In genomic region chr17:84126168-84126567, GRCm38 (mm10) we compare ENCODE assay signal across 9 mouse cellular contexts.
DNase-seq lines count a peak whose midpoint lies in the region; ATAC-seq and TF ChIP-seq lines count a peak whose summit lies in the region.
"Had no signal": no experiment of that assay in that cellular context is flagged by ENCODE, and none has a peak within 500 bp of the region (broad histone marks: within the 10 kb centered on the region; RNA-seq: fewer than 3 reads in every experiment).

No protein-coding gene starts in this region.

- 61% methylated on average over 5 of the region's 5 CpGs for WGBS in embryonic facial prominence, embryonic 15.5 days
- 26% methylated on average over 5 of the region's 5 CpGs for WGBS in lung, postnatal 0 days

- H3K27me3 ChIP-seq in embryonic facial prominence, embryonic 15.5 days, result no peaks in the 10 kb centered on the region
- no peaks in the 10 kb centered on the region for H3K27me3 ChIP-seq in lung, postnatal 0 days (replicated peaks; ENCODE audit: insufficient read depth, low read length)
- H3K27me3 ChIP-seq: limb, embryonic 13.5 days had no signal

- peak; percentile 45 for DNase-seq in thymus, postnatal 14 days
- DNase-seq in thymus, postnatal 4 days, result no peak
- peak; percentile 70 for DNase-seq in lung, postnatal 0 days (ENCODE audit: low spot score)
- no peak for DNase-seq in frontal cortex, postnatal 14 days (ENCODE audit: low spot score in 2 of 2)
- no peak for DNase-seq in yolk sac, embryonic 10.5 days (ENCODE audit: low spot score)
- no peak for DNase-seq in adrenal gland, postnatal 10 days
- DNase-seq: right cerebral cortex, postnatal 14 days had no signal

- H3K4me2 ChIP-seq in embryonic facial prominence, embryonic 15.5 days (replicated peaks), result no peak overlapping the region
- H3K4me2 ChIP-seq in lung, postnatal 0 days (replicated peaks; ENCODE audit: low read depth, low read length), result no peak overlapping the region
- H3K4me2 ChIP-seq: limb, embryonic 13.5 days had no signal

- no peaks in the 10 kb centered on the region for H3K9me3 ChIP-seq in embryonic facial prominence, embryonic 15.5 days (replicated peaks)
- H3K9me3 ChIP-seq in lung, postnatal 0 days (ENCODE audit: low read length), result no peaks in the 10 kb centered on the region

- ATAC-seq in embryonic facial prominence, embryonic 15.5 days (ENCODE audit: insufficient number of reproducible peaks, low FRiP score, low TSS enrichment, low read depth), result no peak
- peak; percentile 81 for ATAC-seq in lung, postnatal 0 days

- no peaks in the 10 kb centered on the region for H3K36me3 ChIP-seq in embryonic facial prominence, embryonic 15.5 days
- H3K36me3 ChIP-seq in lung, postnatal 0 days (ENCODE audit: insufficient read depth, low read length), result no peaks in the 10 kb centered on the region
- H3K36me3 ChIP-seq: limb, embryonic 13.5 days had no signal

- H3K4me3 ChIP-seq in embryonic facial prominence, embryonic 15.5 days (replicated peaks), result no peak overlapping the region
- no peak overlapping the region for H3K4me3 ChIP-seq in lung, postnatal 0 days (ENCODE audit: low read depth, low read length)
- H3K4me3 ChIP-seq: limb, embryonic 13.5 days had no signal

- peak; percentile 51; the same call in 1 of the 2 replicates for TF ChIP-seq EP300 in lung, postnatal 0 days (IDR thresholded peaks at IDR 0.05)

- peaks cover 6% of the 10 kb centered on the region; the same call in 1 of the 2 replicates for H3K4me1 ChIP-seq in embryonic facial prominence, embryonic 15.5 days
- 0 out of 2 replicates have a peak, but pooled peaks cover 3% of the 10 kb centered on the region for H3K4me1 ChIP-seq in lung, postnatal 0 days (ENCODE audit: insufficient read depth, low read depth, low read length)

- H3K9ac ChIP-seq in embryonic facial prominence, embryonic 15.5 days, result no peak overlapping the region
- no peak overlapping the region for H3K9ac ChIP-seq in lung, postnatal 0 days (replicated peaks; ENCODE audit: low read depth)
- H3K9ac ChIP-seq: limb, embryonic 13.5 days had no signal

- TF ChIP-seq CTCF in lung, postnatal 0 days (IDR thresholded peaks at IDR 0.05), result no peak

- H3K27ac ChIP-seq in embryonic facial prominence, embryonic 15.5 days (replicated peaks), result 0 out of 2 replicates have a peak overlapping the region, but pooled peaks have one; percentile 22
- H3K27ac ChIP-seq in lung, postnatal 0 days (ENCODE audit: low read length), result peak overlapping the region; percentile 16; the same call in 1 of the 2 replicates
- H3K27ac ChIP-seq: limb, embryonic 13.5 days had no signal

Comparison
In these comparisons a context has a peak if more than half of its experiments do, and no peak if none do; other contexts are left out.
1. DNase-seq: peak in thymus, postnatal 14 days (single experiment) and lung, postnatal 0 days (single experiment); none in thymus, postnatal 4 days (single experiment), frontal cortex, postnatal 14 days (0 of 2), yolk sac, embryonic 10.5 days (single experiment) and adrenal gland, postnatal 10 days (single experiment).